Mouse (Mus musculus) A20 (cell line): ENCODE measurements around the gene Ankrd49.

Experiments
- DNase-seq: peaks from one replicate; pipeline ENCODE4 v3.0.0-alpha.2; 2011; ENCODE audit warnings: low read depth, low spot score

Gene Ankrd49

GRCm38 (mm10) chr9:14784039-14785002 lies at the start of gene Ankrd49, which contains the start of gene Mre11a:
TSS of gene Ankrd49 (minus strand) at chr9:14784856.
TSS of gene Mre11a (plus strand) at chr9:14784654.
- peak; percentile 97 for DNase-seq

- no peak for DNase-seq
These were observed 47.4 kb upstream of the Ankrd49 start for GRCm38 (mm10) chr9:14832046-14832445.

- no peak for DNase-seq
These were observed 43.2 kb upstream of the Ankrd49 start for GRCm38 (mm10) chr9:14827875-14828274.

- no peak for DNase-seq
These were observed 40.2 kb upstream of the Ankrd49 start for GRCm38 (mm10) chr9:14824840-14825239.

- no peak for DNase-seq
These were observed 36.7 kb upstream of the Ankrd49 start for GRCm38 (mm10) chr9:14821396-14821795.

GRCm38 (mm10) chr9:14810111-14810510 lies 25.5 kb upstream of the Ankrd49 start:
- no peak for DNase-seq

GRCm38 (mm10) chr9:14806786-14807185 lies 22.1 kb upstream of the Ankrd49 start:
- DNase-seq: no peak

- no peak for DNase-seq
These were observed 21.1 kb upstream of the Ankrd49 start for GRCm38 (mm10) chr9:14805714-14806113.

GRCm38 (mm10) chr9:14787356-14787755 lies 2.7 kb upstream of the Ankrd49 start:
- no peak for DNase-seq

GRCm38 (mm10) chr9:14778341-14778740 lies 6.3 kb downstream of the Ankrd49 start:
- no peak for DNase-seq

GRCm38 (mm10) chr9:14773813-14774212 lies 10.8 kb downstream of the Ankrd49 start:
- DNase-seq: peak; percentile 44

GRCm38 (mm10) chr9:14772074-14772473 lies 12.6 kb downstream of the Ankrd49 start:
- DNase-seq: no peak

GRCm38 (mm10) chr9:14770803-14771471 lies 13.7 kb downstream of the Ankrd49 start, which contains the start of gene 1700012B09Rik:
TSS of gene 1700012B09Rik (minus strand) at chr9:14771030.
- no peak for DNase-seq

- no peak for DNase-seq
These were observed 14.8 kb downstream of the Ankrd49 start for GRCm38 (mm10) chr9:14769811-14770210.

- peak; percentile 57 for DNase-seq
These were observed 19.9 kb downstream of the Ankrd49 start for GRCm38 (mm10) chr9:14764765-14765164.

- no peak for DNase-seq
These were observed 25.4 kb downstream of the Ankrd49 start for GRCm38 (mm10) chr9:14759261-14759660.

- DNase-seq: no peak
These were observed 26.1 kb downstream of the Ankrd49 start for GRCm38 (mm10) chr9:14758590-14758989.

- DNase-seq: no peak
These were observed 30.2 kb downstream of the Ankrd49 start for GRCm38 (mm10) chr9:14754469-14754868.

- no peak for DNase-seq
These were observed 30.7 kb downstream of the Ankrd49 start for GRCm38 (mm10) chr9:14753947-14754346.

- DNase-seq: no peak
These were observed 32.6 kb downstream of the Ankrd49 start, which contains the start of gene Fut4 for GRCm38 (mm10) chr9:14752001-14752522. TSS of gene Fut4 (minus strand) at chr9:14752393.

- no peak for DNase-seq
These were observed 33.1 kb downstream of the Ankrd49 start for GRCm38 (mm10) chr9:14751503-14752000.
